In genomic region chr2:3365127-3365526, GRCm38 (mm10) we compare ENCODE assay signal across 19 mouse cellular contexts. TPM values are rescaled to one million over a fixed set of nuclear protein-coding genes. Genes with fewer than 3 reads are reported as not detected.
"Had no signal": no experiment of that assay in that cellular context is flagged by ENCODE, and none has a peak within 500 bp of the region (broad histone marks: within the 10 kb centered on the region; RNA-seq: fewer than 3 reads in every experiment).

No protein-coding gene starts in this region.

- H3K27ac ChIP-seq: left cerebral cortex, adult 2 months; limb, embryonic 15.5 days; liver, embryonic 12.5 days; midbrain, embryonic 10.5 days; neural tube, embryonic 13.5 days had no signal

- H3K4me1 ChIP-seq: limb, embryonic 15.5 days; liver, embryonic 12.5 days; midbrain, embryonic 10.5 days; neural tube, embryonic 13.5 days had no signal

- H3K36me3 ChIP-seq: limb, embryonic 15.5 days; liver, embryonic 12.5 days; midbrain, embryonic 10.5 days; neural tube, embryonic 13.5 days had no signal

- H3K4me3 ChIP-seq: left cerebral cortex, adult 2 months; limb, embryonic 15.5 days; liver, embryonic 12.5 days; midbrain, embryonic 10.5 days; neural tube, embryonic 13.5 days had no signal

- H3K4me2 ChIP-seq: limb, embryonic 15.5 days; liver, embryonic 12.5 days; lung, embryonic 14.5 days; neural tube, embryonic 13.5 days had no signal

- DNase-seq: kidney, adult 18-20 months; kidney, postnatal 10 days; kidney, postnatal 4 days; lung, embryonic 14.5 days; lung, postnatal 10 days; lung, postnatal 4 days; thymus, adult 18-20 months; thymus, postnatal 14 days had no signal

- H3K9me3 ChIP-seq: limb, embryonic 15.5 days; liver, embryonic 12.5 days; midbrain, embryonic 10.5 days; neural tube, embryonic 13.5 days had no signal

- H3K27me3 ChIP-seq: limb, embryonic 15.5 days; liver, embryonic 12.5 days; neural tube, embryonic 13.5 days had no signal

- ATAC-seq: liver, embryonic 12.5 days had no signal

- H3K9ac ChIP-seq: limb, embryonic 15.5 days; liver, embryonic 12.5 days; lung, embryonic 14.5 days; neural tube, embryonic 13.5 days had no signal

RNA-seq across cellular contexts. Expression of gene Acbd7, which starts 29.2 kb away (rescaled TPM):
- total RNA-seq: megakaryocyte, adult 5-6 weeks had no signal
- polyA plus RNA-seq: limb, embryonic 11.5 days had no signal

RNA-seq across cellular contexts. Expression of gene Olah, which starts 31.9 kb away (rescaled TPM):
- total RNA-seq: layer of hippocampus, adult 8-10 months; layer of hippocampus, postnatal 25 days; left cerebral cortex, adult 2 months; megakaryocyte, adult 5-6 weeks had no signal
- polyA plus RNA-seq: kidney, embryonic 14.5 days; limb, embryonic 11.5 days; liver, embryonic 12.5 days; liver, embryonic 16.5 days; lung, embryonic 14.5 days; midbrain, embryonic 10.5 days; neural tube, embryonic 13.5 days had no signal

RNA-seq across cellular contexts. Expression of gene Meig1, which starts 57.3 kb away (rescaled TPM):
- total RNA-seq: megakaryocyte, adult 5-6 weeks had no signal
- polyA plus RNA-seq: kidney, embryonic 14.5 days; limb, embryonic 11.5 days; limb, embryonic 15.5 days; liver, embryonic 16.5 days; lung, embryonic 14.5 days; midbrain, embryonic 10.5 days had no signal
